Mouse (Mus musculus) embryo, embryonic 11 days (tissue): ENCODE results near the gene Gm10338.
"Not testable (repeated sequence)": the region's sequence is repeated elsewhere in the genome, so short reads cannot be mapped to it uniquely, and the experiment has no call there.

Source experiments
- DNase-seq: peaks from one replicate; pipeline ENCODE4 v3.0.0-alpha.2; 2015

The Gm10338 gene

DNA sequence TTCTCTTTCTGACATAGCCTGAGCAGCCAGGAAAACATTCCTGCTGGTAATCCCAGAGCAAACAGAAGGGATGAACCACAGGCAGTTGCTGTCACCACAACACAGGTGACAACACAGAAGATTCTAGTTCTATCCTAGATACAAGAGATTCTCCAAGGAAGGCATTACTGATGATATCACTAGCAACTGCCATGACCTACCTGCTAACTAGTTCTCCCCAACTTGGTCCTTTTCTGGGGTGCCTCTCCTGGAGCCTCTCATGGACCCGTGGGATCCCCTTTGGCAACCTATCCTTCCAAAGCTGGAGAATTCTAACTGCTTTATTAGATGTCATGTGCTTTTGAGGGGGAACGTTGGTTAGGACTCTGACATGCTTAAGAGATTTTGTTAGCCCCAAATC, at the start of gene Gm10338:
Gm10338 (minus strand) TSS at position 101 of the 400 bp plus-strand sequence.
- DNase-seq = not testable (repeated sequence)

DNA sequence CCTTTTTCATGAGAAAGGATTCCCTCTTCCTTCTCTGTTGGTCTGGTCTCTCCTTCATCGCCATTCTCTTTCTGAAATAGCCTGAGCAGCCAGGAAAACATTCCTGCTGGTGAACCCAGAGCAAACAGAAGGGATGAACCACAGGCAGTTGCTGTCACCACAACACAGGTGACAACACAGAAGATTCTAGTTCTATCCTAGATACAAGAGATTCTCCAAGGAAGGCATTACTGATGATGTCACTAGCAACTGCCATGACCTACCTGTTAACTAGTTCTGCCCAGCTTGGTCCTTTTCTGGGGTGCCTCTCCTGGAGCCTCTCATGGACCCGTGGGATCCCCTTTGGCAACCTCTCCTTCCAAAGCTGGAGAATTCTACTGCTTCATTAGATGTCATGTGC, 48.5 kb upstream of the Gm10338 start, which contains the start of gene Gm10128:
Gm10128 (minus strand) TSS at position 101 of the 400 bp plus-strand sequence.
- not testable (repeated sequence) for DNase-seq

DNA sequence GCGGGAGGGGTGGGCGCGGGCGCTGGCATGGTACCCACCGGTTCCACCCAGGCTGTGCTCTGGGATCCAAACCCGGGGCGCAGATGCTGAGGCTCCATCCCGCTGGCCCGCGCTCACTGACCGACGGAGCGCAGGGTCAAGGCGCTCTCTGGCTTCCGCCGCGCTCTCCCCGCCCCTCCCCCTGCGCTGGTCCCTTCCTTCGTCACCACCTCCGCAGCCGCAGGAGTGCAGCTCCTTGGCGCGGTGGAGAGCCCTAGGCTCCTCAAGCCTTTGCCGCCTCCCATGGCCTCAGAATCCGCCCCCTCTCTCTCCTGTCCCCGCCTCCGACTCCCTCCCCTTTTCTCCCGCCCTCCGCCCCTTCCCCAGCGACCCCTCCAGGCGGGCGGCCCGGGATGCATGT, 27.0 kb downstream of the Gm10338 start, which contains the start of gene Gm3558:
Gm3558 (minus strand) TSS at position 185 of the 400 bp plus-strand sequence.
- DNase-seq = not testable (repeated sequence)

DNA sequence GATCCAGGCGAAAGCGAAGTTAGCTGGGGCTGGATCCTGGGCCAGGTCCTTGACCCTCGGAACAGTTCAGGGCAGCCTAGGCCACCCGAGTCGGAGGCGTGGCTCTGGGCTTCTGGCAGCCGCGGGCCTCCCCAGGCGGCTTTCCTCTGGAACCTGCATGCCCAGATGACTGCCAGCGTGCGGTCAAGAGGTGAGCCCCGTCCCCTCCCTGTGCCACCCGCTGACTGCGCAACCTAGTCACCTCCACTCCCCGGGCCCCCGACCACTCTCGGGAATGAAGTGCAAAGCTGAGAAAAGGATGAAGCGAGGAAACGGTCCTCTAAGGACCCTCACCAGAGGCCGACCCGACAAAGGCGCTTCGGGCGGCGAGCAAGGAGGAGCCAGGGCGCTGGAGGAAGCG, 27.5 kb downstream of the Gm10338 start:
- DNase-seq = peak; percentile 4

DNA sequence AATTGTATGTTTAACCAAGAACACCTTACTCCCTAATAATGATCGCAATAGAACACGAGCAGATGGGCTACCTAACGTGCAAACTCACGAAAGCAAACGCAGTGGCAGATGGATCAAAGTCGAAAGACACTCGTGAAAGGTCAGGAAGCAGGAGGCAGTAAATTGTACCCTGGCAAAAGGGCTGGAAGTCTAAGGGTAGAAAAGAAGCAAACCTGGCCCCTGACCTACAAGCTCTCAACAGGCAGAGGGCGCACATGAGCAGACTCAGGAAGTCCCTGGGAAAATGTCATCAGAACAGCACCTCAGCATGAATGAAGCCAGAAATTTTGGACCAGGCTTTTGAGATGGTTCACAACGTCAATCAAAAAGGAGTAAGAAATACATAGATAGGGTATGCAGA, 28.1 kb downstream of the Gm10338 start:
- not testable (repeated sequence) for DNase-seq
